Comparison of ENCODE assay signal across 11 mouse cellular contexts in genomic region chr1:138507446-138508043, GRCm38 (mm10).
DNase-seq lines count a peak whose midpoint lies in the region; ATAC-seq and TF ChIP-seq lines count a peak whose summit lies in the region.
"Had no signal": no experiment of that assay in that cellular context is flagged by ENCODE, and none has a peak within 500 bp of the region (broad histone marks: within the 10 kb centered on the region; RNA-seq: fewer than 3 reads in every experiment).

No protein-coding gene starts in this region.

- CTCF ChIA-PET in Patski (lab: Charles Lee), result interaction anchor here (1.4 to 1.8 kb wide), 3 partner anchors 14 to 113 kb away, joined by 4 to 5 read pairs (median 5); partner anchors contain the start of gene Nek7

- 0 out of 2 replicates have a peak, but pooled peaks cover 5% of the 10 kb centered on the region for H3K27me3 ChIP-seq in hindbrain, embryonic 12.5 days
- no peaks in the 10 kb centered on the region for H3K27me3 ChIP-seq in hindbrain, embryonic 14.5 days (ENCODE audit: control insufficient read depth, insufficient read depth, low read length)
- no peaks in the 10 kb centered on the region for H3K27me3 ChIP-seq in Patski
- no peaks in the 10 kb centered on the region for H3K27me3 ChIP-seq in midbrain, embryonic 15.5 days (replicated peaks)
- H3K27me3 ChIP-seq: limb, embryonic 15.5 days had no signal

- peak; percentile 18; the same call in 1 of the 2 replicates for ATAC-seq in hindbrain, embryonic 12.5 days (ENCODE audit: low FRiP score)
- ATAC-seq in hindbrain, embryonic 14.5 days (ENCODE audit: low FRiP score), result no peak
- peak; percentile 58 for ATAC-seq in Patski
- no peak for ATAC-seq in midbrain, embryonic 15.5 days (replicated peaks)
- ATAC-seq: activated CD4-positive, CD25-positive, alpha-beta regulatory T cell, adult 4 months had no signal

- DNase-seq in hindbrain, embryonic 14.5 days (ENCODE audit: low spot score), result no peak
- DNase-seq in Patski (ENCODE audit: low read depth, low spot score), result no peak
- DNase-seq in kidney, adult 18-20 months, result peak; percentile 36
- DNase-seq in heart, adult 8-10 months (ENCODE audit: low spot score), result no peak
- no peak for DNase-seq in spleen, adult 18-20 months
- DNase-seq in yolk sac, embryonic 10.5 days (ENCODE audit: low spot score), result no peak
- DNase-seq: gastrocnemius, postnatal 25 days had no signal

- in situ Hi-C loops in Patski (cut with MboI; ENCODE audit: low pct_unique_long_range_greater_than_20kb), result no loop called here

- no peak overlapping the region for H3K27ac ChIP-seq in hindbrain, embryonic 12.5 days
- H3K27ac ChIP-seq in hindbrain, embryonic 14.5 days, result no peak overlapping the region
- peak overlapping the region; percentile 25; the same call in 1 of the 2 replicates for H3K27ac ChIP-seq in midbrain, embryonic 15.5 days
- H3K27ac ChIP-seq: limb, embryonic 15.5 days had no signal

- TF ChIP-seq CTCF in Patski (IDR thresholded peaks at IDR 0.05), result no peak

- H3K9me3 ChIP-seq in hindbrain, embryonic 12.5 days (replicated peaks), result no peaks in the 10 kb centered on the region
- H3K9me3 ChIP-seq in hindbrain, embryonic 14.5 days (ENCODE audit: control insufficient read depth, low read length), result no peaks in the 10 kb centered on the region
- no peaks in the 10 kb centered on the region for H3K9me3 ChIP-seq in midbrain, embryonic 15.5 days
- H3K9me3 ChIP-seq: limb, embryonic 15.5 days had no signal

- H3K9ac ChIP-seq in hindbrain, embryonic 12.5 days, result no peak overlapping the region
- H3K9ac ChIP-seq in hindbrain, embryonic 14.5 days, result no peak overlapping the region
- H3K9ac ChIP-seq in midbrain, embryonic 15.5 days, result no peak overlapping the region
- H3K9ac ChIP-seq: limb, embryonic 15.5 days had no signal

- no peaks in the 10 kb centered on the region for H3K36me3 ChIP-seq in hindbrain, embryonic 12.5 days
- H3K36me3 ChIP-seq in hindbrain, embryonic 14.5 days (replicated peaks; ENCODE audit: control insufficient read depth, insufficient read depth), result no peaks in the 10 kb centered on the region
- H3K36me3 ChIP-seq in midbrain, embryonic 15.5 days (replicated peaks), result no peaks in the 10 kb centered on the region
- H3K36me3 ChIP-seq: limb, embryonic 15.5 days had no signal

- POLR2A ChIA-PET in Patski (lab: Charles Lee), result no interaction called here

- peaks cover 20% of the 10 kb centered on the region for H3K4me1 ChIP-seq in hindbrain, embryonic 12.5 days
- H3K4me1 ChIP-seq in hindbrain, embryonic 14.5 days (replicated peaks; ENCODE audit: control insufficient read depth, insufficient read depth, low read length), result peaks cover 14% of the 10 kb centered on the region
- peaks cover 25% of the 10 kb centered on the region for H3K4me1 ChIP-seq in midbrain, embryonic 15.5 days

- 77% methylated on average over 13 of the region's 13 CpGs for WGBS in hindbrain, embryonic 12.5 days
- 74% methylated on average over 13 of the region's 13 CpGs for WGBS in hindbrain, embryonic 14.5 days
- WGBS in midbrain, embryonic 15.5 days, result 66% methylated on average over 13 of the region's 13 CpGs

- H3K4me2 ChIP-seq in hindbrain, embryonic 12.5 days (replicated peaks), result no peak overlapping the region
- H3K4me2 ChIP-seq in hindbrain, embryonic 14.5 days (replicated peaks), result no peak overlapping the region
- no peak overlapping the region for H3K4me2 ChIP-seq in midbrain, embryonic 15.5 days
- H3K4me2 ChIP-seq: limb, embryonic 15.5 days had no signal

- no peak overlapping the region for H3K4me3 ChIP-seq in hindbrain, embryonic 12.5 days
- no peak overlapping the region for H3K4me3 ChIP-seq in hindbrain, embryonic 14.5 days (replicated peaks; ENCODE audit: low read length)
- H3K4me3 ChIP-seq in midbrain, embryonic 15.5 days, result no peak overlapping the region
- H3K4me3 ChIP-seq: limb, embryonic 15.5 days had no signal

Comparison
In these comparisons a context has a peak if more than half of its experiments do, and no peak if none do; other contexts are left out.
1. ATAC-seq: peak in hindbrain, embryonic 12.5 days (single experiment) and Patski (single experiment); none in hindbrain, embryonic 14.5 days (single experiment) and midbrain, embryonic 15.5 days (single experiment).